Mouse (Mus musculus): ENCODE measurements around the gene Dnase1.
"Not testable (repeated sequence)": the region's sequence is repeated elsewhere in the genome, so short reads cannot be mapped to it uniquely, and the experiment has no call there.

Gene Dnase1

DNA sequence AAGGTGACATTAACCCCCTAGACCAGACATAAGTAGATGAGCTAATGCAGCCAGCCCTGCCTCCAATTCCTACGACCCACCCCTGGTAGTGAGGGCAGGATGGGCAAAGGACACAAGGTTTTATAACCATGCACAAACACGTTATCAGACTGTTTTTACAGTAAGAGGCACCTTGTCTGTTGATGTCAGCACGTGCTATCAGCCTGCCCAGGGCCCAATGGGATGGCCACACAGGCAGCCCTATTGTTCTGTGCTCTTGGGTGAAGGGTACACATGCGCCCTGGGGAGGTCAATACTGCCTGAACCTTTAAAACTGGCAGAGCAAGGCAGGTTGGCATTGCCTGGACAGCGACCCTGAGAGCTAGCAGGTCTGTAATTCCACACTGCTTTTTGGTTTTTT lies at the start of gene Dnase1:
TSS of gene Dnase1 (plus strand) at position 136 of the 400 bp plus-strand sequence.
- DNase-seq (ENCODE audit: low spot score), result no peak

DNA sequence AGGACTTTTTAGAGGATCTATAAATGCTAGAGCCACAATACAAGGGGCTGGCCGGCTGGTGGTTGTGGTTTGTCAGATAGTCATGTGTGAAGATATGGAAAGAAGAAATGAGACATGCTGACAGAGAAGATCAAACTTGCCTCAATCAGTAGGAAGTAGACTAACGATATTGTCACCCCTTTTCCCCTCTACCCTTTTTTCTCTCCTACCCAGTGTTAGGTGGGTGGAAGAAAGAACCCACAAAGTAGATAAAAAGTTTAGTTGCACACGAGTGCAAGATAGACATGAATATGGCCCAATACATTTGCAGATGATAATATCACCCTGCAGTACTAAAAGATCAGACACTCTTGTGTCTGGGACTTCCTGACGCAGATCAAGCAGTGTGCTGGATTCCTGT lies 48.3 kb upstream of the Dnase1 start:
- DNase-seq (ENCODE audit: low spot score), result no peak

GRCm38 (mm10) chr16:4003489-4004398 lies 33.0 kb upstream of the Dnase1 start, which contains the start of gene Slx4:
Gene Slx4 (minus strand): TSS chr16:4003770.
- peak; percentile 95 for DNase-seq (ENCODE audit: low spot score)

DNA sequence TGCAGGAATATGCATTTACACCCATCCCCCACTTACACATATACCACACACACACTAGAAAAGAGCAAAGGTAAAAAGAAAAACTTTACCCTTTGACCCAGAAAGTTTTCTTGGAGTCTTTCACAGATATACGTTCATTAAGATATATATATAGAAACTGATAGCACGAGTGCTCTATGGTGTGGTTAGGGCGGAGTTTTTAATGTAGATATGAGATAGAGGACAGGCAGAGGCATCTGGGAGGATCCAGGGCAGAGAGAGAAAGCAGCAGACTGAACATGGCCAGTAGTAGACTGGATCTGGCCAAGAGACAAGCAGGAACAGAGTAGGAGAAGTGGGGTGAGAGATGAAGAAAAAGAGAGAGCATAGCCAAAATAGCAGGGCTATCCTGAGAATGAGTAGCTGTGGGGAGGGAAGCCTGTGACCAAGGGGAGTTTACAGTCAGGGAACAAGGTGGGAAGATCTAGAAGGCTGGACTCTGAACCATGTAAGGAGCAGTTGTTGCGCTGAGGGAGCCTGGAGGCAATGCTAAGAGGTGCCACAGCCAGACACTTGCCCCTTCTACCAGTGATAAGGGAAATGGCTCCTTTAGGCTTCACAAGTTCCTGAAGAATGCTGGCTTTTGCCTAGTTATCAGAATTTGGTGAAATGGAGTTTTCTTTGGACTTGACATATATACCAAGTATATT lies 23.7 kb upstream of the Dnase1 start:
- DNase-seq (ENCODE audit: low spot score), result no peak

DNA sequence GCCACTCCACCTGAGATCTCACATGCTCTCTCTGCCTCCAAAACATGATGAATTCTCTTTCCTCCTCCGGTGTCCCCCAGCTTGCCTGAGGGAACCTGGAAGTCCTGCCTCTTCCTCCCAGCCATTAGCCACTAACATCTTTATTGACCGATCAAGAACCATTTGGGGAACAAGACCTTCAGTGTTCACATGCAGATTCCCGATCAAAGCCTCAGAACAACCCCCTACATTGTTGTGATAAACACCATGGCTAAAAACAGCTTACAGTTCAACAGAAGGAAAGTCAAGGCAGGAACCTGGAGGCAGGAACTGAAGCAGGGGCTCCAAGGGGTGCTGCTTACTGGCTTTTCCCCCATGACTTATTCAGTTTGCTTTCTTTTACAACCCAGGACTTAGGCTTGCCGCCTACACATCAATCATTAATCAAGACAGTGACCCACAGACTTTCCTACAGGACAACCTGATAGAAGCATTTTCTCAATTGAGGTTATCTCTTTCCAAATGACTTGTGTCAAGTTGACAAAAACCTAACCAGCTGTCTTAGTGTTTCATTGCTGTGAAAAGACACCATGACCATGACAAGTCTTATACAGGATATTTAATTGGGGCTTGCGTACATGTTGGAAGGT lies 22.6 kb upstream of the Dnase1 start:
- DNase-seq (ENCODE audit: low spot score), result no peak

GRCm38 (mm10) chr16:4016786-4017185 lies 20.0 kb upstream of the Dnase1 start:
- DNase-seq (ENCODE audit: low spot score), result not testable (repeated sequence)

DNA sequence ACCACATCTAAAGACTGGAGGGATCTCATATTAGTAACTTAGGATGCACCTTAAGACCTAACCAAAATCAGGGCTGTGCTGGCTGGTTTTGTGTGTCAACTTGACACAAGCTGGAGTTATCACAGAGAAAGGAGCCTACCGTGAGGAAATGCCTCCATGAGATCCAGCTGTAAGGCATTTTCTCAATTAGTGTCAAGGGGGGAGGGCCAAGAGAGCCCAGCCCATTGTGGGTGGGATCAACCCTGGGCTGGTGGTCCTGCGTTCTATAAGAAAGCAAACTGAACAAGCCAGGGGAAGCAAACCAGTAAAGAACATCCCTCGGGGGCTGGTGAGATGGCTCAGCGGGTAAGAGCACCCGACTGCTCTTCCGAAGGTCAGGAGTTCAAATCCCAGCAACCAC lies 19.3 kb upstream of the Dnase1 start:
- not testable (repeated sequence) for DNase-seq (ENCODE audit: low spot score)

- DNase-seq (ENCODE audit: low spot score), result no peak
These were observed 15.5 kb upstream of the Dnase1 start for GRCm38 (mm10) chr16:4021241-4021640.

GRCm38 (mm10) chr16:4022719-4023118 lies 14.0 kb upstream of the Dnase1 start:
- DNase-seq (ENCODE audit: low spot score), result no peak

DNA sequence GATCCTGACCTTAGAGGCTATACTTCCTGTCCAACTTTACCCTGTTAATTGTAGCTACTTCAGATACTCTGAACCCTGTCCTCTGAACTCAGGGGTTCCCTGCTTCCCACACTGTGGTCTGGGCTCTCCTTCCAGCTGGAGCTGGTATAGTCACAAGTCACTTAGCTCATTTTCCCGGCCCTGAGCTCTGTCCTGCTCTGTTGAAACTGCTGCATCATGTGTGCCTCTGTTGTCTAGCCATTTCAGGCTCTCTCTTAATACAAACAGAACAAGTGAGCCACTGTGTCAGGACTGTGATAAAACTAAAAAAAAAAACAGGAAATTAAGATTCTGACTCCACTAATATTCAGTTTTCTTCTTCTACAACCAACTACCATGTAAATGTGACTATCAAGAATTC lies 10.1 kb upstream of the Dnase1 start:
- no peak for DNase-seq (ENCODE audit: low spot score)

DNA sequence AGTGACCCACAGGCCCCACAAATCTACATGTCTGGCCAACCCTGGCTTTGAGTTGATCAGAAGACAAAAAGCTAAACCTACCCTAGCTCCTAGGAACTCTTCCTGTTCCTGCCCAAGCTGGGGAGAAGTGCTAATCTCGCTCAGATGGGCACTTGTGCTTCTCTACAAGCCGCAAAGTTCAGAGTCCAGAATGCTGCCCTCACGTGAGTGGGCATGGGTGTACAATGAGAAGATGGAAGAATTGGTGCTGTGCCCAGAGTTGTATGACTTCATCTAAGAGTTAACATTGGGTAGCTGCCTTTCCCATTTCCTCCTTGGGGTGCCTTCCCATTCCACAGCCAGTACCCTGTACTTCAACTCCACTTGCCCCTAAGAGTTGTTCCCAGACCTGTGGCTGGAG lies 9.5 kb upstream of the Dnase1 start:
- no peak for DNase-seq (ENCODE audit: low spot score)

- no peak for DNase-seq (ENCODE audit: low spot score)
These were observed 7.3 kb upstream of the Dnase1 start for GRCm38 (mm10) chr16:4029371-4029841.

- no peak for DNase-seq (ENCODE audit: low spot score)
These were observed 6.2 kb upstream of the Dnase1 start for GRCm38 (mm10) chr16:4030501-4030900.

DNA sequence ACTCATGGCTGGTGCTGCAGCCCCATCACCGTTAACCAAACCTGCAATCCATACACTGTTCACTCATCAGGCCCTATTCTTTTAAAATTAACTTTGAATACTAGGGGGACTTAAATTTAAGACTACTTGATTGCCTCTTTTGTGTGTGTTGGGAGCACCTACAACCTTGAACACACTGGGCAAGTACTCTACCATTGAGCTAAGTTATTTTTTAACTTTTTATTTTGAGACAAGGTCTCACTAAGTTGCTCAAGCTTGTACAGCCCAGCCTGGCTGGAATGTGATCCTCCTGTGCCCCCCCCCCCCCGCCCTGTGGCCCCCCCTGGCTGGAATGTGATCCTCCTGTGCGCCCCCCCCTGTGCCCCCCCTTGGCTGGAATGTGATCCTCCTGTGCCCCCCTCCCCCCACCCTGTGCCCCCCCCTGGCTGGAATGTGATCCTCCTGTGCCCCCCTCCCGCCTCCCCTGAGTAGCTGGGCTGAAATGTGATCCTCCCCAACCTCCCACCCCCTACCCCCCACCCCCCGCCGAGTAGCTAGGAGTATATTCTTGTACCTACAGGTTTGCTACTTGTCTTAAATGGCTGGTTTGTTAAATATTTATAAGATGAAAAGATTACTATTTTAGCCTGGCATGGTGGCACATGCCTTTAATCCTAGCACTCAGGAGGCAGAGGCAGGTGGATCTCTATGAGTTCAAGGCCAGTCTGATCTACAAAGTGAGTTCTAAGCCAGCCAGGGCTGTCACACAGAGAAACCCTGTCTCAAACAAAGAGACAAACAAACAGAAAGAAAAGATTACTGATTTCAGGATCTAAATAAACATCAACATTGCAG lies 5.1 kb upstream of the Dnase1 start:
- no peak for DNase-seq (ENCODE audit: low spot score)

DNA sequence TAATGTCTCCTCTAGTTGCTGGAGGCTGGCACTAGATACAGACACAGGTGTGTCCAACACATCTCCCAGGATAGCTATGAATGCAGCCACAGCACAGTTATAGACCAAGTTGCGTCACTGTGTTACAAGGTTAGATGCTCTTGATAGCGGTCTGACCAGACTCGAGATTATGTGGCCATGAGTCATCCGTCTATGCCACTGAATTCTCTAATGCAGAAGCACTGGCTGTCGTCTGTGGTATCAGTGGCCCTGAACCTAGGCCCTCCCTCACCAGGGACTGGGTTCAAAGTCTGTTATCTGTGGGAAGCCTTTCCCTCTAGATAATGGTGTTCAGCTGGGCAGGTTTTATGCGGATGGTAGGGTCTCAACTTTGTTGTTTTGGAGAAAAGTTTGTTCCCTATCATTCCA lies 4.4 kb upstream of the Dnase1 start:
- no peak for DNase-seq (ENCODE audit: low spot score)

- DNase-seq (ENCODE audit: low spot score), result no peak
These were observed 2.8 kb upstream of the Dnase1 start for GRCm38 (mm10) chr16:4033971-4034370.

GRCm38 (mm10) chr16:4034476-4034875 lies 2.3 kb upstream of the Dnase1 start:
- no peak for DNase-seq (ENCODE audit: low spot score)

- DNase-seq (ENCODE audit: low spot score), result no peak
These were observed 1.2 kb upstream of the Dnase1 start for GRCm38 (mm10) chr16:4035575-4035974.

DNA sequence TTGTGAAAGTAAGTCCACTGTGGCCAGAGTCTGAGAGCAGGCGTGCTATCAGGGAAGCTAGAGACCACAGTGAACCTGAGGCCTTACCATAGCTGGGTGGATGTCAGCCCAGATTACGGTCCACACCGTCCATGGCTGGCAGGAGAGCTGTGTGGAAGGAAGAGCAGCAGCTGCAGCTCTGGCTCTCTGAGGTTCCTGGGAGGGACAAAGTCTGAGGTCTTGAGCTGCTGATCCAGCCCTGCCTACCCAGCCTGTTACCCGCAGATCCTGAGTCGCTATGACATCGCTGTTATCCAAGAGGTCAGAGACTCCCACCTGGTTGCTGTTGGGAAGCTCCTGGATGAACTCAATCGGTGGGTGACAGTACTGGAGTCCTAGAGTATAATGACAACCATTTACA lies 948 bp downstream of the Dnase1 start:
- DNase-seq (ENCODE audit: low spot score), result no peak

GRCm38 (mm10) chr16:4040206-4040605 lies 3.5 kb downstream of the Dnase1 start:
- DNase-seq (ENCODE audit: low spot score), result no peak

DNA sequence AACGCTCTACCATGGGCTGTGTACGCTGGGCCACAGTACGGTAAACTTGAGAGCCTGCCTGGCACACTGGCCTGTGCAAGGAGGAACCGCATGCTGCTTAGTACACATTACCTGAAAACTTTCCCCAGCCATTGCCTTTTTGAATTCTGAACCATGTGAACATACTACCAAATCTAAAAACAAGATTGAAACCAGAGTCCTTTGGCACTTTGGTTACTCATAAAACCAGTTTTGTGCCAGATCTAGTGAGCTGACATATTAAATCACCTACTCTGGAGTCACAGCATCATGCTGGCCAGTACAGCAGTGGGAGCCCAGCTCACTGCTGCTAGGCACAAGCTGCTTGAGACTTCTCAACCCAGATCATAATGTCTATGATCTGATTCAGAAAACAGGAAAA lies 4.9 kb downstream of the Dnase1 start:
- DNase-seq (ENCODE audit: low spot score), result no peak

DNA sequence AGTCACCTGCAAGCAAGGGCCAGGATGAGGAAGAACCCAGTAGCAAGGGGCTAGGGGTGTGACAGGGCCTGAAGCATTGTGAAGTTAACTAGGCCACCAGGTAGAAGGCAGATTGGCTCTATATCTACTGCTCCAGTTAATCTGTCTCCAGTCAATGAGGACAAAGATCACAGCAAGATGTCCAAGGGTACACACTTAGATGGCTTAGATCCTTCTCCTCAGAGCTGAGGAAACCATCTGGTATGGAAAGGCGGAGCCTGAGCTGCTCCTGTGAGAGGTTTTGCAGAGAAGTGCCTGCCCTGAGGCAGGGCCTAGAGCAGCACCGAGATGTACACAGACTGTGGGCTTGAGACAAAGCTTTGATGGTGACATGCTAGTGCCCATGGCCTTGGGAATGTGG lies 7.4 kb downstream of the Dnase1 start:
- DNase-seq (ENCODE audit: low spot score), result no peak

All from ovary, postnatal 36 days (tissue).